Mouse (Mus musculus) neural tube, embryonic 14.5 days (tissue): ENCODE measurements around the gene Glod4. TPM values are rescaled to one million over a fixed set of nuclear protein-coding genes. Genes with fewer than 3 reads are reported as not detected.

Source experiments
- ATAC-seq: fragments of 200-750 bp; cut with Nextera tagmentation; 2 replicates; pipeline ENCODE4 v1.8.0; 2017; ENCODE audit warnings: low read depth, mild to moderate bottlenecking, moderate TSS enrichment, moderate library complexity
- H3K27ac ChIP-seq: fragments of 300-500 bp; sonication (generic); 2 replicates; pipeline ENCODE4 v1.5.1; 2014; ENCODE audit warnings: low read depth, mild to moderate bottlenecking, control low read depth, low read length, moderate library complexity, mixed read lengths
- H3K27me3 ChIP-seq: fragments of 300-500 bp; sonication (generic); 2 replicates; pipeline ENCODE4 v1.6.1; 2014; ENCODE audit warnings: low read length; ENCODE audit not compliant: control insufficient read depth, insufficient read depth
- H3K36me3 ChIP-seq: fragments of 300-500 bp; sonication (generic); 2 replicates; pipeline ENCODE4 v1.6.1; 2014; ENCODE audit warnings: low read length, mixed read lengths; ENCODE audit not compliant: control insufficient read depth, insufficient read depth
- H3K4me1 ChIP-seq: fragments of 300-500 bp; sonication (generic); 2 replicates; pipeline ENCODE4 v1.6.1; 2014; ENCODE audit warnings: low read length; ENCODE audit not compliant: control insufficient read depth, insufficient read depth
- H3K4me2 ChIP-seq: fragments of 300-500 bp; sonication (generic); 2 replicates; pipeline ENCODE4 v1.6.1; 2014; ENCODE audit warnings: mild to moderate bottlenecking, low read depth, low read length, control low read depth
- H3K4me3 ChIP-seq: fragments of 300-500 bp; sonication (generic); 2 replicates; pipeline ENCODE4 v1.5.1; 2014; ENCODE audit warnings: low read depth, low read length, control low read depth, mixed read lengths
- H3K9ac ChIP-seq: fragments of 300-500 bp; sonication (generic); replicated peaks from 2 replicates; pipeline ENCODE4 v1.6.1; 2014; ENCODE audit warnings: low read depth, mild to moderate bottlenecking, control low read depth, low read length, mixed read lengths
- H3K9me3 ChIP-seq: fragments of 300-500 bp; sonication (generic); 2 replicates; pipeline ENCODE4 v1.6.1; 2016; ENCODE audit warnings: low read length; ENCODE audit not compliant: control insufficient read depth
- WGBS: fragments of 180-500 bp; shearing (Covaris S2); extraction: QIAGEN DNeasy Blood & Tissue Kit; methylation state at CpG from one replicate; pipeline ENCODE4 v1.1.7; 2014; 5-methylcytosine and 5-hydroxymethylcytosine counted together
- polyA plus RNA-seq: library from polyadenylated mRNA; unstranded; fragments of >200 nt; fragmentation: Nextera tagmentation; extraction: Ambion mirVana; gene quantifications from 2 replicates; pipeline ENCODE4 v1.2.1, GENCODE M21; 2014

The Glod4 gene
- polyA plus RNA-seq, 1 experiment from 2014 or later, result 126 TPM

- under 1% methylated on average over 63 of the region's 90 CpGs for WGBS
- Histone ChIP-seq H3K27me3 (no peaks in the 10 kb centered on the region; the same call in 1 of the 2 replicates), H3K9me3 (no peaks in the 10 kb centered on the region), H3K4me2 (peak overlapping the region; percentile 72), H3K9ac (peak overlapping the region; percentile 90), H3K4me1 (peaks cover 11% of the 10 kb centered on the region), H3K4me3 (peak overlapping the region; percentile 76), H3K27ac (peak overlapping the region; percentile 63), H3K36me3 (0 out of 2 replicates have a peak, but pooled peaks cover 4% of the 10 kb centered on the region)
- ATAC-seq, result peak; percentile 99
These were observed 41.5 kb downstream of the Glod4 start for GRCm38 (mm10) chr11:76201761-76202674.

DNA sequence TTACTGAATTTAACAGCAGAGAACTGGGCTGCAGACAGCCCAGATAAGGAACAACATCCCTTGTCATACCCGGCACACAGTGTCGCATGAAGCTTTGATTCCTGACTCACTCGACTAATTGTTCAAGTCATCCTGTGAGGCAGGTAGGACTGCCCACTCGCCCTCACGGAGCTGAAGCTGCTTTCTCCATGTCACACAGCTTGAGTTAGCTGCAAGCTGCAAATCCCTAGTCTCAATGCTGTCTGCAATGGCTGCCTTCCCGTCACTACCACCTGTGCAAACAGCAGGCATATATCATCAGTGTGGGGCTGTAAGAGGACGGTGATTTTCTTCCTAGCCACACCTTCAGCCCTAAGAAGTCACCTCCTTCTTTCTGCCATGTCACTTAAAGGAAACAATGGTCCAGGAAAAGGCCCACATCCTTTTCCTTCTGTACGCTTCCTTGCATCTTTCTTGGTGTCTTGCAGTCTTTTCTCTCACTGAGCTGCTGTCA is 46.5 kb downstream of the Glod4 start:
- WGBS, result 54% methylated on average over 8 of the region's 8 CpGs
- H3K27ac ChIP-seq, result no peak overlapping the region

DNA sequence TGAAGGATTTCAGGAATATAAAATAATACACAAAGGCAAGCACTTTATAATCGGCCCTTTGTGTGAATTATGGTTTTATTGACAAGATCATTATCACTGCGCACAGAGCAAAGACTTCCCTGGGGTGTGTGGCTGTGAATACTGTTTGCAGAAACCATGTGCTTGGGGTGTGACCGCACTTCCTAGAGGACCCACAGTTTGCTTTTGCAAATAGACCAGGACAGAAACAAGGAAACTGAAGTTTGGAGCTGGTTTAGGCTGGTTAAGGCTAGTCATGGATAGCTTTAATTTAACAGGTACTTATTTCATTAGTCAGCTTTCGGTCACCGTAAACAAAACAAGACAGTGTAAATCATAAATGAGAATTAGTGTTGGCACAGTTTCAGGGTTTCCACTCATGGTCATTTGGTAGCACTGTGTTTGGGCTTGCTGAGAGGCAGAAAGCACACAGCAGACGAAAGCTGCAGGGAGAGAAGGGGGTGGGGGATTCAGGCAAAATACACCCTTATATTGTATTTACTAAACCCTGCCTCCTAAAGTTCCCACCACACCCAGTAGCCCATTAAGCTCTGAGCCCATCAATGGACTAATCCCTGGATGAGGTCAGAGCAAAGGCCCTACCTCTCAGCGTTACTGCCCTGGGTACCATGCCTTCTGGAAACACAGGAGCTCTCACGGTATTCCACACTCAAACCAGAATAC is 47.1 kb downstream of the Glod4 start:
- H3K27me3 ChIP-seq, result no peaks in the 10 kb centered on the region
- no peaks in the 10 kb centered on the region for H3K36me3 ChIP-seq
- no peak overlapping the region for H3K4me3 ChIP-seq
- no peak overlapping the region for H3K9ac ChIP-seq
- WGBS, result 56% methylated on average over 8 of the region's 8 CpGs
- H3K9me3 ChIP-seq, result no peaks in the 10 kb centered on the region
- ATAC-seq, result no peak
- H3K4me1 ChIP-seq, result peaks cover 2% of the 10 kb centered on the region; the same call in 1 of the 2 replicates
- H3K27ac ChIP-seq, result no peak overlapping the region
- no peak overlapping the region for H3K4me2 ChIP-seq

More for the DNA sequence above, 46.5 kb downstream of the Glod4 start:
- H3K27me3 ChIP-seq, result no peaks in the 10 kb centered on the region
- no peak overlapping the region for H3K9ac ChIP-seq
- no peaks in the 10 kb centered on the region for H3K36me3 ChIP-seq
- ATAC-seq, result no peak
- H3K4me3 ChIP-seq, result no peak overlapping the region
- H3K9me3 ChIP-seq, result no peaks in the 10 kb centered on the region
- peaks cover 4% of the 10 kb centered on the region; the same call in 1 of the 2 replicates for H3K4me1 ChIP-seq
- H3K4me2 ChIP-seq, result no peak overlapping the region

DNA sequence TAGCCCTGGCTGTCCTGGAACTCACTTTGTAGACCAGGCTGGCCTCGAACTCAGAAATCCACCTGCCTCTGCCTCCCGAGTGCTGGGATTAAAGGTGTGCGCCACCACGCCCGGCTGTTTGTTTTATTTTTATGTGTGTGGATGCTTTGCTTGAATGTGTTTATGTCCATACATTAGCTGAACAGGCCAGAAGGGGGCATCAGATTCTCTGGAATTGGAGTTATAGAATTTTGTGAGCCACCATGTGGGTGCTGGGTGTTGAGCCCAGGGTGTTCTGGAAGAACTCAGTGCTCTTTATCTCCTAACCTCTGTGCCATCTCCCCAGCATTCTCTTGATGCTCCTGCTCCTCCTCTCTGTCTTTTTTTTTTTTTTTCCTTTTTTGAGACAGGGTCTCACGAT is 56.6 kb downstream of the Glod4 start:
- no peaks in the 10 kb centered on the region for H3K27me3 ChIP-seq
- H3K9me3 ChIP-seq, result no peaks in the 10 kb centered on the region
- no peak overlapping the region for H3K27ac ChIP-seq
- no peak overlapping the region for H3K4me3 ChIP-seq
- H3K4me1 ChIP-seq, result no peaks in the 10 kb centered on the region
- 87% methylated on average over 6 of the region's 6 CpGs for WGBS
- no peaks in the 10 kb centered on the region for H3K36me3 ChIP-seq
- no peak overlapping the region for H3K9ac ChIP-seq
- ATAC-seq, result no peak
- no peak overlapping the region for H3K4me2 ChIP-seq

DNA sequence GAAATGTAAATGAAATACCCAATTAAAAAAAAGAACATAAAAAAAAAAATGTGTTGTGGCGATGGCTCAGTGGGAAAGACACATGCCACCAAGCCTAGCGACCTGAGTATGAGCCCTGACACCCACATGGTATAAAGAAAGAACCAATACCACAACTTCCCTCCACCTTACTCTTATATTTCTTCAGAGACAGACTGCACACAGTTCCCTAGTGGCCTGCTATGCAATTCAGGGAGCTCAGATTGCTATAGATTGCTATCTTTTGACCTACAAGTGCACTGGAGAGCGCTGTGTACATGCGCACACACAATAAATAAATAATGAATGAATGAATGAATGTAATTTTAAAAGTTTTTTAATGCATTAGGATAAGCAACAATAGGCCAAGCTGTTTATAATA is 59.8 kb downstream of the Glod4 start:
- 86% methylated on average over 4 of the region's 4 CpGs for WGBS
- no peaks in the 10 kb centered on the region for H3K36me3 ChIP-seq

DNA sequence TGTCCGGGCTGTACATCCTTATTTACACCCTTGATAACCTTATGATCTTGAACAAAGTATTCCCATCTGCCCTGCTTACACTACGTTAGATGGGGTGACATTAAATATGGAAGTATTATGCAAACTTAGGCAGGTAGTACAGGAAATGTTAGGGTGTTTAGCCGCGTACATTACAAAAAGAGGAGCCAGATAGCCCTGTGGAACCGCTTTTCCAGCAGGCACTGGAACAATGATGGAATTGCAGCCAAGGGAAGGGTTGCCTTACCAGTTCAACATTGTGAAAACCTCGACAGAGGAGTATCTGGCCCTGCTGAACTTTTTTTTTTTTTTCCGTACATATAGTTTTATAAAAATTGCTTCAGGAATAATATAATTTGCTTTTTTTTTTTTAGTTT is 63.4 kb downstream of the Glod4 start:
- no peak for ATAC-seq
- peak overlapping the region; percentile 88 for H3K4me3 ChIP-seq
- WGBS, result 23% methylated on average over 7 of the region's 7 CpGs
- no peaks in the 10 kb centered on the region for H3K27me3 ChIP-seq
- H3K36me3 ChIP-seq, result peaks cover 3% of the 10 kb centered on the region; the same call in 1 of the 2 replicates
- H3K9me3 ChIP-seq, result no peaks in the 10 kb centered on the region
- peak overlapping the region; percentile 54 for H3K9ac ChIP-seq
- H3K4me2 ChIP-seq, result peak overlapping the region; percentile 65
- H3K4me1 ChIP-seq, result peaks cover 7% of the 10 kb centered on the region; the same call in 1 of the 2 replicates
- H3K27ac ChIP-seq, result no peak overlapping the region

More for the DNA sequence above, 59.8 kb downstream of the Glod4 start:
- H3K4me2 ChIP-seq, result no peak overlapping the region
- no peak overlapping the region for H3K4me3 ChIP-seq
- ATAC-seq, result no peak
- H3K27ac ChIP-seq, result no peak overlapping the region
- no peak overlapping the region for H3K9ac ChIP-seq
- H3K27me3 ChIP-seq, result no peaks in the 10 kb centered on the region
- no peaks in the 10 kb centered on the region for H3K9me3 ChIP-seq
- peaks cover under 1% of the 10 kb centered on the region; the same call in 1 of the 2 replicates for H3K4me1 ChIP-seq

- H3K9ac ChIP-seq, result peak within 1 kb of the TSS; percentile 54
- peak within 1 kb of the TSS; percentile 88 for H3K4me3 ChIP-seq
- ATAC-seq, result peak; percentile 92
- peak within 1 kb of the TSS; percentile 69 for H3K27ac ChIP-seq
- peaks cover 7% of the 10 kb centered on the region; the same call in 1 of the 2 replicates for H3K4me1 ChIP-seq
- H3K36me3 ChIP-seq, result peaks cover 3% of the 10 kb centered on the region; the same call in 1 of the 2 replicates
- WGBS, result under 1% methylated on average over 37 of the region's 37 CpGs
- no peaks in the 10 kb centered on the region for H3K9me3 ChIP-seq
- peak within 1 kb of the TSS; percentile 65 for H3K4me2 ChIP-seq
- H3K27me3 ChIP-seq, result no peaks in the 10 kb centered on the region
These were observed 63.9 kb downstream of the Glod4 start, which contains the start of the genes Vps53 and Fam57a for GRCm38 (mm10) chr11:76179495-76180145. Vps53 (minus strand) TSS chr11:76179647. Fam57a (plus strand) TSS chr11:76179671.

DNA sequence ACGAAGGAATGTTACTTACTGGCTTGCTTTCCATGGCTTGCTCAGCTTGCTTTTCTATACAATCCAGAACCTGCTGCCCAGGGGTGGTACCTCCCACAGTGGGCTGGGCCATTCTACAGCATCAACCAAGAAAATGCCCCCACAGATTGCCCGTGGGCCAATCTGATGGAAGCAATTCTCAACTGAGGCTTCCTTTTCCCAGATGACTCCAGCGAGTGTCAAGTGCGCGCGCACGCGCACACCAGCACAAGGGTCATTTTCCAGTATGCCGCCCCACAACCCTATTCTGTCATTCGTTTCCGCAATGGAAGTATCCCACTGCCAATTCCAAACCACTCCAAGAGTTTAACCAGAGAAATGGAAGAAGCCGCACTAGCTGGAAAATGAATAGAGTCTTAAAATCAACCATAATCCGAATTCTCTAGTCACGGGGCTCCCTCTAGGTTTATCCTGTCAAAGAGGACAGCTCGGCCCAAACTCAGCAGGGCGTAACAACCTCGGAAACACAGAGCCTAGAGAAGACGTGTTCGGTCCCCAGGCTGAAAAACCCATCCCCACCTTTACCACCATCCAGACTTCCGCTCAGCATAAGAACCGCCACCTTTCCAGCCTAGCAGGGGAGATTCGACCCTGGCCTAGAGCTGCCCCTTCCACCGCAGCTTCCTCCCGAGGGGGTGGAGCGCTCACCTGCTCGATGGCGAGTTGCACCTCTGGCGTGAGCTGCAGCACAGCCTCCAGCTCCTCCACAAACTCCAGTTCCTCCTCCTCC is 64.6 kb downstream of the Glod4 start:
- Histone ChIP-seq H3K4me3 (peak overlapping the region; percentile 88), H3K4me1 (peaks cover 7% of the 10 kb centered on the region; the same call in 1 of the 2 replicates), H3K27ac (peak overlapping the region; percentile 69), H3K4me2 (peak overlapping the region; percentile 65), H3K27me3 (no peaks in the 10 kb centered on the region), H3K9ac (peak overlapping the region; percentile 54), H3K36me3 (peaks cover 4% of the 10 kb centered on the region), H3K9me3 (no peaks in the 10 kb centered on the region)
- under 1% methylated on average over 28 of the region's 28 CpGs for WGBS
- ATAC-seq, result peak; percentile 86
